Mouse (Mus musculus) lung, postnatal 0 days (tissue): ENCODE data around the gene Mlx. TPM values are rescaled to one million over a fixed set of nuclear protein-coding genes. Genes with fewer than 3 reads are reported as not detected.

Source experiments
- ATAC-seq: fragments of 200-750 bp; cut with Nextera tagmentation; 2 replicates; pipeline ENCODE4 v1.8.0; 2017; ENCODE audit warnings: moderate library complexity
- DNase-seq: peaks from one replicate; pipeline ENCODE4 v3.0.0-alpha.2; 2016; ENCODE audit warnings: low spot score
- H3K27ac ChIP-seq: fragments of 300-500 bp; sonication (generic); 2 replicates; pipeline ENCODE4 v1.5.1; 2014; ENCODE audit warnings: antibody characterized with exemption, mild to moderate bottlenecking, low read length, mixed read lengths
- H3K27me3 ChIP-seq: fragments of 300-500 bp; sonication (generic); replicated peaks from 2 replicates; pipeline ENCODE4 v1.6.1; 2014; ENCODE audit warnings: low read length, mixed read lengths; ENCODE audit not compliant: insufficient read depth
- H3K36me3 ChIP-seq: fragments of 300-500 bp; sonication (generic); 2 replicates; pipeline ENCODE4 v1.6.1; 2014; ENCODE audit warnings: low read length, mixed read lengths; ENCODE audit not compliant: insufficient read depth
- H3K4me1 ChIP-seq: fragments of 300-500 bp; sonication (generic); 2 replicates; pipeline ENCODE4 v1.6.1; 2014; ENCODE audit warnings: antibody characterized with exemption, low read depth, low read length, mixed read lengths; ENCODE audit not compliant: insufficient read depth
- H3K4me2 ChIP-seq: fragments of 300-500 bp; sonication (generic); replicated peaks from 2 replicates; pipeline ENCODE4 v1.6.1; 2014; ENCODE audit warnings: low read depth, mild to moderate bottlenecking, low read length, moderate library complexity, mixed read lengths
- H3K4me3 ChIP-seq: fragments of 300-500 bp; sonication (generic); 2 replicates; pipeline ENCODE4 v1.5.1; 2014; ENCODE audit warnings: low read depth, low read length
- H3K9ac ChIP-seq: fragments of 300-500 bp; sonication (generic); replicated peaks from 2 replicates; pipeline ENCODE4 v1.6.1; 2014; ENCODE audit warnings: low read depth, mild to moderate bottlenecking
- H3K9me3 ChIP-seq: fragments of 300-500 bp; sonication (generic); 2 replicates; pipeline ENCODE4 v1.6.1; 2016; ENCODE audit warnings: low read length, mixed read lengths
- CTCF ChIP-seq: IDR thresholded peaks from 2 replicates; pipeline ENCODE4 v1.5.1; 2016; ENCODE audit warnings: antibody characterized with exemption, mild to moderate bottlenecking
- EP300 ChIP-seq: IDR thresholded peaks from 2 replicates; pipeline ENCODE4 v1.6.1; 2016; ENCODE audit warnings: antibody characterized with exemption, mild to moderate bottlenecking, control low read depth
- WGBS: fragments of 180-500 bp; shearing (Covaris S2); extraction: QIAGEN DNeasy Blood & Tissue Kit; methylation state at CpG from one replicate; pipeline ENCODE4 v1.1.7; 2014; 5-methylcytosine and 5-hydroxymethylcytosine counted together
- polyA plus RNA-seq: library from polyadenylated mRNA; unstranded; fragments of >200 nt; fragmentation: Nextera tagmentation; extraction: Ambion mirVana; gene quantifications from 2 replicates; pipeline ENCODE4 v1.2.1, GENCODE M21; 2015

Mlx gene
- polyA plus RNA-seq, 1 experiment from 2014 or later = 42.5 TPM

- Histone ChIP-seq H3K36me3 (no peaks in the 10 kb centered on the region), H3K4me2 (peak overlapping the region; percentile 27), H3K9ac (no peak overlapping the region), H3K27me3 (no peaks in the 10 kb centered on the region), H3K4me3 (no peak overlapping the region), H3K9me3 (no peaks in the 10 kb centered on the region), H3K27ac (peak overlapping the region; percentile 97), H3K4me1 (peaks cover 50% of the 10 kb centered on the region)
- DNase-seq (no peak), ATAC-seq (no peak; the same call in 1 of the 2 replicates)
- 52% methylated on average over 14 of the region's 14 CpGs for WGBS
- TF ChIP-seq EP300 = no peak
- TF ChIP-seq CTCF = no peak
Observed at GRCm38 (mm10) chr11:101062971-101063675, 24.0 kb upstream of the Mlx start.

- H3K9me3 ChIP-seq = no peaks in the 10 kb centered on the region
- TF ChIP-seq EP300 = peak; percentile 88
- TF ChIP-seq CTCF = no peak
- no peak overlapping the region for H3K9ac ChIP-seq
- H3K4me1 ChIP-seq = peaks cover 43% of the 10 kb centered on the region
- H3K4me3 ChIP-seq = no peak overlapping the region
- ATAC-seq = peak; percentile 91
- H3K36me3 ChIP-seq = no peaks in the 10 kb centered on the region
- peak overlapping the region; percentile 27 for H3K4me2 ChIP-seq
- H3K27ac ChIP-seq = peak overlapping the region; percentile 97
- no peaks in the 10 kb centered on the region for H3K27me3 ChIP-seq
- WGBS = 6% methylated on average over 12 of the region's 12 CpGs
- peak; percentile 97 for DNase-seq
Observed at GRCm38 (mm10) chr11:101063676-101064327, 23.3 kb upstream of the Mlx start.

GRCm38 (mm10) chr11:101064462-101064861, 22.6 kb upstream of the Mlx start:
- H3K36me3 ChIP-seq = no peaks in the 10 kb centered on the region
- DNase-seq = no peak
- H3K27me3 ChIP-seq = no peaks in the 10 kb centered on the region
- H3K4me1 ChIP-seq = peaks cover 41% of the 10 kb centered on the region
- no peak overlapping the region for H3K4me2 ChIP-seq
- WGBS = 57% methylated on average over 4 of the region's 4 CpGs
- no peaks in the 10 kb centered on the region for H3K9me3 ChIP-seq
- H3K27ac ChIP-seq = peak overlapping the region; percentile 97
- no peak overlapping the region for H3K9ac ChIP-seq
- TF ChIP-seq CTCF (no peak), EP300 (no peak)
- no peak for ATAC-seq
- no peak overlapping the region for H3K4me3 ChIP-seq

- ATAC-seq (no peak), DNase-seq (no peak)
- Histone ChIP-seq H3K27ac (peak overlapping the region; percentile 97), H3K36me3 (no peaks in the 10 kb centered on the region), H3K4me1 (peaks cover 39% of the 10 kb centered on the region), H3K9ac (no peak overlapping the region), H3K27me3 (no peaks in the 10 kb centered on the region), H3K4me2 (no peak overlapping the region), H3K9me3 (no peaks in the 10 kb centered on the region), H3K4me3 (no peak overlapping the region)
- WGBS = 90% methylated on average over 9 of the region's 9 CpGs
- no peak for TF ChIP-seq EP300
- no peak for TF ChIP-seq CTCF
Observed at GRCm38 (mm10) chr11:101065002-101065401, 22.1 kb upstream of the Mlx start.

GRCm38 (mm10) chr11:101066549-101067412, 20.3 kb upstream of the Mlx start:
- peak overlapping the region; percentile 37; the same call in 1 of the 2 replicates for H3K4me2 ChIP-seq
- 18% methylated on average over 18 of the region's 18 CpGs for WGBS
- H3K4me1 ChIP-seq = peaks cover 30% of the 10 kb centered on the region
- no peak overlapping the region for H3K9ac ChIP-seq
- peak overlapping the region; percentile 55 for H3K27ac ChIP-seq
- H3K36me3 ChIP-seq = no peaks in the 10 kb centered on the region
- no peaks in the 10 kb centered on the region for H3K9me3 ChIP-seq
- no peaks in the 10 kb centered on the region for H3K27me3 ChIP-seq
- ATAC-seq (no peak), DNase-seq (peak; percentile 87)
- 0 out of 2 replicates have a peak overlapping the region, but pooled peaks have one; percentile 2 for H3K4me3 ChIP-seq
- no peak for TF ChIP-seq EP300
- TF ChIP-seq CTCF = peak; percentile 99
